Mouse (Mus musculus) CH12.LX (cell line): ENCODE data around the gene Tnfsf9. TPM values are rescaled to one million over a fixed set of nuclear protein-coding genes. Genes with fewer than 3 reads are reported as not detected.
A peak's percentile ranks its signal among the peaks of the same experiment; 100 is the strongest.

Experiments used
- DNase-seq: peaks from one replicate; pipeline ENCODE4 v3.0.0-alpha.2; 2013; ENCODE audit errors: extremely low read depth
- H3K27ac ChIP-seq: 2 replicates; pipeline ENCODE4 v1.5.1; 2012; ENCODE audit warnings: low read depth, mild to moderate bottlenecking, control low read depth, moderate library complexity; ENCODE audit not compliant: insufficient read depth
- H3K27me3 ChIP-seq: replicated peaks from 2 replicates; pipeline ENCODE3; 2012; ENCODE audit warnings: inconsistent platforms
- H3K36me3 ChIP-seq, 2 experiments: replicated peaks in 1 of 2; 2 replicates each; pipeline versions ENCODE3 to v1.6.1; 2012; ENCODE audit warnings: inconsistent platforms in 1 of 2, low read length in 1 of 2, mild to moderate bottlenecking in 1 of 2, mixed read lengths in 1 of 2, moderate library complexity in 1 of 2; ENCODE audit not compliant: control insufficient read depth in 1 of 2, insufficient read depth in 1 of 2
- H3K4me1 ChIP-seq, 2 experiments: 2 replicates each; pipeline ENCODE4 v1.6.1; 2012; ENCODE audit warnings: inconsistent platforms in 1 of 2, moderate library complexity in 1 of 2; ENCODE audit not compliant: insufficient read depth in 2 of 2, control insufficient read depth in 1 of 2
- H3K4me2 ChIP-seq: 2 replicates; pipeline ENCODE4 v1.6.1; 2012; ENCODE audit warnings: low read depth, mild to moderate bottlenecking, control low read depth; ENCODE audit not compliant: poor library complexity, insufficient read depth, severe bottlenecking
- H3K4me3 ChIP-seq, 3 experiments: fragments of 150-350 bp in 1 of 3; sonication (generic) in 1 of 3; replicated peaks in 1 of 3; 2 replicates each; pipeline versions ENCODE3 to v1.5.1; 2011 to 2012; ENCODE audit warnings: low read depth in 2 of 3, low read length in 2 of 3, mild to moderate bottlenecking in 2 of 3, moderate library complexity in 2 of 3, control low read depth in 1 of 3, improper control_type of control experiment in 1 of 3, inconsistent platforms in 1 of 3, mixed read lengths in 1 of 3; ENCODE audit not compliant: poor library complexity in 1 of 3
- H3K79me2 ChIP-seq: replicated peaks from 2 replicates; pipeline ENCODE4 v1.6.1; 2012; ENCODE audit warnings: mild to moderate bottlenecking, moderate library complexity; ENCODE audit not compliant: control insufficient read depth, poor library complexity, insufficient read depth, severe bottlenecking; ENCODE audit errors: extremely low read depth
- H3K9ac ChIP-seq: 2 replicates; pipeline ENCODE4 v1.6.1; 2012; ENCODE audit warnings: low read depth, mild to moderate bottlenecking, control low read depth, moderate library complexity; ENCODE audit not compliant: insufficient read depth
- H3K9me3 ChIP-seq: replicated peaks from 2 replicates; pipeline ENCODE3; 2012; ENCODE audit warnings: low read length, inconsistent platforms, mixed read lengths
- BHLHE40 ChIP-seq: IDR thresholded peaks from 2 replicates; pipeline ENCODE4 v1.6.1; 2011; ENCODE audit warnings: mild to moderate bottlenecking, low read depth, low read length, improper control_type of control experiment
- CHD1 ChIP-seq: IDR thresholded peaks from 2 replicates; pipeline ENCODE4 v1.6.1; 2012; ENCODE audit warnings: low read depth, low read length, improper control_type of control experiment, inconsistent platforms
- CHD2 ChIP-seq: IDR thresholded peaks from 2 replicates; pipeline ENCODE4 v1.6.1; 2011; ENCODE audit warnings: low read length, improper control_type of control experiment
- EP300 ChIP-seq: IDR thresholded peaks from 2 replicates; pipeline ENCODE4 v1.6.1; 2011; ENCODE audit warnings: low read length, improper control_type of control experiment
- ETS1 ChIP-seq: conservative IDR thresholded peaks from 2 replicates; pipeline ENCODE4 v1.6.1; 2012; ENCODE audit warnings: low read depth, mild to moderate bottlenecking, inconsistent platforms, low read length, improper control_type of control experiment, moderate library complexity
- IRF4 ChIP-seq: IDR thresholded peaks from 2 replicates; pipeline ENCODE4 v1.6.1; 2014; ENCODE audit warnings: low read depth, mild to moderate bottlenecking, inconsistent platforms, low read length, improper control_type of control experiment
- JUND ChIP-seq: conservative IDR thresholded peaks from 2 replicates; pipeline ENCODE4 v1.6.1; 2011; ENCODE audit warnings: low read depth, low read length, improper control_type of control experiment
- MAFK ChIP-seq: IDR thresholded peaks from 2 replicates; pipeline ENCODE4 v1.6.1; 2011; ENCODE audit warnings: low read length, improper control_type of control experiment; ENCODE audit not compliant: insufficient replicate concordance
- MAX ChIP-seq: IDR thresholded peaks from 2 replicates; pipeline ENCODE4 v1.6.1; 2011; ENCODE audit warnings: low read length, improper control_type of control experiment
- MEF2A ChIP-seq: IDR thresholded peaks from 2 replicates; pipeline ENCODE4 v1.6.1; 2014; ENCODE audit warnings: low read depth, mild to moderate bottlenecking, inconsistent platforms, low read length, improper control_type of control experiment, borderline replicate concordance
- MXI1 ChIP-seq: IDR thresholded peaks from 2 replicates; pipeline ENCODE4 v1.6.1; 2011; ENCODE audit warnings: mild to moderate bottlenecking, low read depth, low read length, improper control_type of control experiment
- MYC ChIP-seq: IDR thresholded peaks from 2 replicates; pipeline ENCODE4 v1.6.1; 2011; ENCODE audit warnings: low read depth, mild to moderate bottlenecking, improper control_type of control experiment, low read length
- NELFE ChIP-seq: IDR thresholded peaks from 2 replicates; pipeline ENCODE4 v1.6.1; 2011; ENCODE audit warnings: low read depth, low read length, improper control_type of control experiment
- NRF1 ChIP-seq: IDR thresholded peaks from 2 replicates; pipeline ENCODE4 v1.6.1; 2014; ENCODE audit warnings: low read depth, mild to moderate bottlenecking, inconsistent platforms, low read length, improper control_type of control experiment, moderate library complexity
- POLR2A ChIP-seq: IDR thresholded peaks from 2 replicates; pipeline ENCODE4 v1.6.1; 2011; ENCODE audit warnings: low read depth, mild to moderate bottlenecking, improper control_type of control experiment, low read length
- RAD21 ChIP-seq: IDR thresholded peaks from 2 replicates; pipeline ENCODE4 v1.6.1; 2011; ENCODE audit warnings: low read depth, mild to moderate bottlenecking, low read length, improper control_type of control experiment, moderate library complexity
- RCOR1 ChIP-seq: conservative IDR thresholded peaks from 2 replicates; pipeline ENCODE4 v1.6.1; 2012; ENCODE audit warnings: low read depth, mild to moderate bottlenecking, inconsistent platforms, low read length, improper control_type of control experiment
- SIN3A ChIP-seq: IDR thresholded peaks from 2 replicates; pipeline ENCODE4 v1.6.1; 2012; ENCODE audit warnings: low read length, improper control_type of control experiment, inconsistent platforms
- SMC3 ChIP-seq: IDR thresholded peaks from 2 replicates; pipeline ENCODE4 v1.6.1; 2011; ENCODE audit warnings: low read depth, low read length, improper control_type of control experiment
- TCF12 ChIP-seq: IDR thresholded peaks from 2 replicates; pipeline ENCODE4 v1.6.1; 2014; ENCODE audit warnings: low read depth, mild to moderate bottlenecking, inconsistent platforms, low read length, improper control_type of control experiment
- UBTF ChIP-seq: IDR thresholded peaks from 2 replicates; pipeline ENCODE4 v1.6.1; 2012; ENCODE audit warnings: low read depth, mild to moderate bottlenecking, inconsistent platforms, low read length, improper control_type of control experiment, moderate library complexity
- USF2 ChIP-seq: conservative IDR thresholded peaks from 2 replicates; pipeline ENCODE4 v1.6.1; 2011; ENCODE audit warnings: low read depth, low read length, improper control_type of control experiment
- ZC3H11A ChIP-seq: IDR thresholded peaks from 2 replicates; pipeline ENCODE4 v1.6.1; 2012; ENCODE audit warnings: low read depth, mild to moderate bottlenecking, inconsistent platforms, low read length, improper control_type of control experiment
- ZKSCAN1 ChIP-seq: IDR thresholded peaks from 2 replicates; pipeline ENCODE4 v1.6.1; 2012; ENCODE audit warnings: low read depth, inconsistent platforms, low read length, improper control_type of control experiment, borderline replicate concordance
- ZMIZ1 ChIP-seq: IDR thresholded peaks from 2 replicates; pipeline ENCODE4 v1.6.1; 2012; ENCODE audit warnings: low read depth, mild to moderate bottlenecking, inconsistent platforms, low read length, improper control_type of control experiment
- ZNF384 ChIP-seq: IDR thresholded peaks from 2 replicates; pipeline ENCODE4 v1.6.1; 2012; ENCODE audit warnings: low read depth, low read length, improper control_type of control experiment, inconsistent platforms
- dilution Hi-C: fragments of 300-500 bp; cut with MboI; formaldehyde crosslinking; loops from 2 replicates; pipeline ENCODE4 v1.14.3; 2020; ENCODE audit warnings: low sequenced_read_pairs; ENCODE audit not compliant: extremely low pct_unique_long_range_greater_than_20kb, extremely low pct_ligation_motif_present
- in situ Hi-C: fragments of 300-500 bp; cut with MboI; formaldehyde crosslinking; loops from 3 replicates; pipeline ENCODE4 v1.14.3; 2019; ENCODE audit warnings: low sequenced_read_pairs, low pct_ligation_motif_present, low pct_unique_long_range_greater_than_20kb, mixed read lengths
- polyA plus RNA-seq: library from polyadenylated mRNA; unstranded; fragments of >175 nt; gene quantifications from 2 replicates; pipeline ENCODE4 v1.2.1, GENCODE M21; 2012; ENCODE audit warnings: low read depth; ENCODE audit not compliant: insufficient read length
- total RNA-seq, 2 experiments: library from RNA; depleted of rRNA; stranded (reverse); fragments of 300-350 nt in 1 of 2; fragments of >200 nt in 1 of 2; gene quantifications; 2 replicates each; pipeline ENCODE4 v1.2.3; 2012 to 2014

The Tnfsf9 gene
- total and polyA plus RNA-seq, 3 experiments: 123 to 321 (median 137) TPM

DNA sequence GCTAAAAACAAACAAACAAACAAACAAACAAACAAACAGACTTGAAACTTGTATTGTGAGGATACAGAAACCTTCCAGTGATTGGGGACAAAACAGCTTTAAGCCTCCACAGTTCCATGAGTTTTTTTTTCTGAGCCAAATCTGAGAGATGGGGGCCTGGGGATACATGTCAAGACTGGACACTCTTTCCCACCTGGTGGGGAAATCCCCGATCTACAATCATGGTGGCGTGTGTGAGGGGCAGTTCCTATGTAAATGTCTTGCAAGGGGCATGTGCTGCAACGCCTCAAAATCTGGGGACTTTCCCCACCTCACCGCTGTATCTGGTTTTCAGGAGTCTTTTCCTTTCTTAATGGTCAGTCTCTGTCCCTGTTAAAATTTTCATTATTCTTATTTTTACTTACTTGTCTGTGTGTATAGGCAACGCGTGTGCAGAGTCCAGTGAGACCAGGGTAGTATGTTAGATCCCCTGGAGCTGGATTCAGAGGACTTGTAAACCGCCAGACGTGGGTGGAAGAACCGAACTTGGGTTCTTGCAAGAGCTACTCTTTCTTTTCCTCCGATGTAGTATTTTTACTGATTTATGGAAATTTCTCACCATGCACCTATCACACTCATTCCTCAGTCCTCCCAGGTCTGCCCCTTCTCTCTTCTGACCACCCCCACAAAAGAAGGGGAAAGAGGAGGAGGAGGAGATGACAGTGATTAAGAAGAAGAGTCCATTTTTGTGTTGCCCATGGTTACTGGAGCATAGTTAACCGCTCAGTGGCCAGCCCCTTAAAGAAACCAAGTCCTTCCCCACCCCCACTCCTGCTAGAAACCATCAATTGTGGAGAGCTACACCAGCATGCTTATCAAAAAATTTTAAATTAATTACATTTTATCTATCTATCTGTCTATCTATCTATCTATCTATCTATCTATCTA lies 18.3 kb downstream of the Tnfsf9 start (continued):
- TF ChIP-seq MAX: peak; percentile 92

DNA sequence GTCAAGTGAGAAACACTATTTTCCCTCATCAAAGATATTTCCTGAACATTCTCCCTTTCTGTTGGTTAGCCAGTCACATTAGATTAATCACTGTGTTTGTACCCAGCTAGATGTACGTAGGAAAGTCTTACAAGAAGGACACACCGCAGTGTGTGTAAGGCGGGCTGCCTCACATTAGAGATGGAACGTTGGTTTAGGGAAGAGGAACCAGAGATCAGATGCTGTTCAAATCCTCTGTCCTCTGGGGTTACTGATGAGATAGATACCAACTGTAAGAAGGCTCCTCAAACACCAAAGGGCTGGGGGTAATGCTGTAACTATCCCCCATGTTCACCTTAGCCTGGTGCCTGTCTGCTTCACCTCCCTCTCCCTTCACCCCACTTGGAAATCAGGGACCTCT lies 19.7 kb downstream of the Tnfsf9 start:
- dilution Hi-C loops: no loop called here
- H3K79me2 ChIP-seq: peaks cover 24% of the 10 kb centered on the region
- no peak for DNase-seq
- peak overlapping the region; percentile 66 for H3K9ac ChIP-seq
- H3K27me3 ChIP-seq: no peaks in the 10 kb centered on the region
- TF ChIP-seq ZMIZ1 (peak; percentile 38; the same call in 1 of the 2 replicates), USF2 (no peak), BHLHE40 (no peak), TCF12 (0 out of 2 replicates have a peak, but pooled peaks have one; percentile 3), ETS1 (no peak), POLR2A (no peak), ZKSCAN1 (no peak), CHD1 (0 out of 2 replicates have a peak, but pooled peaks have one; percentile 57), JUND (no peak), RAD21 (no peak)
- H3K9me3 ChIP-seq: peaks cover 10% of the 10 kb centered on the region
- peak overlapping the region; percentile 98 for H3K27ac ChIP-seq
- H3K4me3 ChIP-seq: peak overlapping the region in 2 of 3 experiments; percentile 10 to 39
- H3K4me2 ChIP-seq: peak overlapping the region; percentile 75
- H3K36me3 ChIP-seq: peaks cover 14 to 18% of the 10 kb centered on the region in 2 experiments
- in situ Hi-C loops: no loop called here
- peaks cover 45 to 79% of the 10 kb centered on the region in 2 experiments for H3K4me1 ChIP-seq

DNA sequence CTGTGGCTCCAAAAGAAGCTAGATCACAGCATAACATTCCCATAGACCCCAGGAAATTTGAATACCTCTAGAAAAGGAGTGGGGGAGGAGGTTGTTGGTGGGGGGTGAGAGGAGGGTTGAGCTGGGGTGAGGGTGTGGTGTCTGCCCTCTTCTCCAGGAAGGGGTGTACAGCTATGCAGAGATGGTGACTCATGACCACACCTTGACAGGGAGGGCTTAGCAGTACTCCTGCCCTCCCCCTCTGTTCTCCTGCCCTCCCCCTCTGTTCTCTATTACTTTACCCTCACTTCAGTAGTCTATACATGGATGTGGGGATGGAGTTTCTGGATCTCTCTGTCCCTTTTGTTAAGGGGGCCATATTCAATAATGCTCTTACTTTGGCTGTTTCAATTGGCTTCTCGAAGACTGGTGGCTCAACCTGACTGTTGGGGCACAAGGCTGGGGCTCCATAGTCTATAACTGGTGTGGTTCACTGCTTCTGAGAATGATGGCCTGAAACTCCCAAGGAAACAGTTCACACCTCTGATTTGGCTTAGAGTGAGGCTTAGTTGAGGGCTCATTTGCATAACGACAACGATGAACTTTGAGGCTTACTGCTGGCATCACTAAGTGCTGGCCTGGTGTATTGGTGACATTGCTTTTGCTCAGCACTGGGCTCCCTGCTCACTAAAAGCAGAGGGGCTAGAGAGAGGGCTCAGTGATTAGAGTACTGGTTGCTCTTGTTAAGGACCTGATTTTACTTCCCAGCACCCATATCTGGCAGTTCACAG lies 20.9 kb downstream of the Tnfsf9 start:
- Histone ChIP-seq H3K79me2 (peaks cover 21% of the 10 kb centered on the region), H3K4me1 (peaks cover 46 to 81% of the 10 kb centered on the region in 2 experiments), H3K9ac (peak overlapping the region; percentile 66), H3K4me2 (peak overlapping the region; percentile 75), H3K27ac (peak overlapping the region; percentile 98), H3K36me3 (peaks cover 14 to 28% of the 10 kb centered on the region in 2 experiments), H3K9me3 (peaks cover 10% of the 10 kb centered on the region), H3K4me3 (peak overlapping the region in 2 of 3 experiments; percentile 10 to 39), H3K27me3 (no peaks in the 10 kb centered on the region)
- dilution Hi-C loops: no loop called here
- in situ Hi-C loops: no loop called here
- DNase-seq: peak; percentile 89
- 0 out of 2 replicates have a peak, but pooled peaks have one; percentile 29 for TF ChIP-seq MYC
- no peak; the same call in 1 of the 2 replicates for TF ChIP-seq ZMIZ1
- no peak for TF ChIP-seq NRF1
- no peak for TF ChIP-seq ZC3H11A
- TF ChIP-seq CHD2: peak; percentile 90
- no peak for TF ChIP-seq ZNF384
- peak; percentile 76 for TF ChIP-seq ETS1
- TF ChIP-seq NELFE: peak; percentile 47; the same call in 1 of the 2 replicates
- TF ChIP-seq MAFK: no peak
- TF ChIP-seq MXI1: no peak; the same call in 1 of the 2 replicates
- no peak; the same call in 1 of the 2 replicates for TF ChIP-seq IRF4
- TF ChIP-seq EP300: peak; percentile 63
- TF ChIP-seq SIN3A: peak; percentile 45; the same call in 1 of the 2 replicates
- no peak for TF ChIP-seq UBTF
- TF ChIP-seq RCOR1: no peak
- TF ChIP-seq MEF2A: peak; percentile 81; the same call in 1 of the 2 replicates
- TF ChIP-seq TCF12: peak; percentile 53
- peak; percentile 8 for TF ChIP-seq SMC3
- no peak for TF ChIP-seq CHD1
- TF ChIP-seq BHLHE40: peak; percentile 64
- no peak for TF ChIP-seq ZKSCAN1
